Mouse (Mus musculus) kidney, adult 2 months (tissue): ENCODE results near the gene Prcc.

ENCODE experiments used
- CTCF ChIP-seq: fragments of 200-500 bp; conservative IDR thresholded peaks from 2 replicates; pipeline ENCODE4 v1.5.1; 2011; ENCODE audit warnings: low read depth, mild to moderate bottlenecking, control low read depth, low read length, moderate library complexity, mixed read lengths; ENCODE audit not compliant: insufficient read depth, insufficient read length
- POLR2A ChIP-seq: fragments of 200-500 bp; IDR thresholded peaks from one replicate; pipeline ENCODE4 v1.6.1; 2011; ENCODE audit warnings: low read depth, low read length, control low read depth

- TF ChIP-seq CTCF: no peak
- TF ChIP-seq POLR2A: no peak
Observed at GRCm38 (mm10) chr3:87919336-87920108, 34.1 kb upstream of the Prcc start, which contains the start of gene Mrpl24.
